Mouse (Mus musculus) lung, embryonic 14.5 days (tissue): Measurements from ENCODE around the gene Prkce. TPM values are rescaled to one million over a fixed set of nuclear protein-coding genes. Genes with fewer than 3 reads are reported as not detected.

Source experiments
- ATAC-seq: fragments of 200-750 bp; cut with Nextera tagmentation; 2 replicates; pipeline ENCODE4 v1.8.0; 2017; ENCODE audit warnings: mild to moderate bottlenecking, moderate TSS enrichment, moderate library complexity; ENCODE audit not compliant: insufficient read depth
- DNase-seq: peaks from one replicate; pipeline ENCODE4 v3.0.0-alpha.2; 2015
- H3K27ac ChIP-seq: fragments of 300-500 bp; sonication (generic); 2 replicates; pipeline ENCODE4 v1.5.1; 2014; ENCODE audit warnings: low read depth, mild to moderate bottlenecking, moderate library complexity
- H3K27me3 ChIP-seq: fragments of 300-500 bp; sonication (generic); 2 replicates; pipeline ENCODE4 v1.6.1; 2014; ENCODE audit warnings: low read length, control low read depth; ENCODE audit not compliant: insufficient read depth
- H3K36me3 ChIP-seq: fragments of 300-500 bp; sonication (generic); 2 replicates; pipeline ENCODE4 v1.6.1; 2014; ENCODE audit warnings: control low read depth; ENCODE audit not compliant: insufficient read depth
- H3K4me1 ChIP-seq: fragments of 300-500 bp; sonication (generic); 2 replicates; pipeline ENCODE4 v1.6.1; 2014; ENCODE audit warnings: antibody characterized with exemption, control low read depth; ENCODE audit not compliant: insufficient read depth
- H3K4me2 ChIP-seq: fragments of 300-500 bp; sonication (generic); 2 replicates; pipeline ENCODE4 v1.6.1; 2014; ENCODE audit warnings: mild to moderate bottlenecking
- H3K4me3 ChIP-seq: fragments of 300-500 bp; sonication (generic); 2 replicates; pipeline ENCODE4 v1.5.1; 2014; ENCODE audit warnings: low read depth, low read length
- H3K9ac ChIP-seq: fragments of 300-500 bp; sonication (generic); 2 replicates; pipeline ENCODE4 v1.6.1; 2014
- H3K9me3 ChIP-seq: fragments of 300-500 bp; sonication (generic); 2 replicates; pipeline ENCODE4 v1.6.1; 2016; ENCODE audit warnings: low read depth, low read length, control low read depth
- CTCF ChIP-seq: IDR thresholded peaks from 2 replicates; pipeline ENCODE4 v1.5.1; 2016; ENCODE audit warnings: antibody characterized with exemption, low read depth
- WGBS: fragments of 180-500 bp; shearing (Covaris S2); extraction: QIAGEN DNeasy Blood & Tissue Kit; methylation state at CpG from one replicate; pipeline ENCODE4 v1.1.7; 2014; 5-methylcytosine and 5-hydroxymethylcytosine counted together
- polyA plus RNA-seq: library from polyadenylated mRNA; unstranded; fragments of >200 nt; fragmentation: Nextera tagmentation; extraction: Ambion mirVana; gene quantifications from 2 replicates; pipeline ENCODE4 v1.2.1, GENCODE M21; 2014

Gene Prkce
- polyA plus RNA-seq, 1 experiment from 2014 or later = 10.1 TPM

GRCm38 (mm10) chr17:86324756-86325155, 157.2 kb downstream of the Prkce start:
- Histone ChIP-seq H3K9me3 (no peaks in the 10 kb centered on the region), H3K9ac (no peak overlapping the region), H3K4me3 (no peak overlapping the region), H3K4me2 (no peak overlapping the region), H3K27me3 (no peaks in the 10 kb centered on the region), H3K36me3 (no peaks in the 10 kb centered on the region), H3K4me1 (peaks cover 9% of the 10 kb centered on the region), H3K27ac (no peak overlapping the region; the same call in 1 of the 2 replicates)
- 59% methylated on average over 7 of the region's 7 CpGs for WGBS
- DNase-seq (peak; percentile 14), ATAC-seq (no peak)
- no peak for TF ChIP-seq CTCF

- Histone ChIP-seq H3K36me3 (no peaks in the 10 kb centered on the region), H3K9me3 (no peaks in the 10 kb centered on the region), H3K9ac (no peak overlapping the region), H3K27me3 (no peaks in the 10 kb centered on the region), H3K4me1 (peaks cover 14% of the 10 kb centered on the region), H3K4me2 (no peak overlapping the region), H3K4me3 (no peak overlapping the region), H3K27ac (no peak overlapping the region)
- 79% methylated on average over 10 of the region's 10 CpGs for WGBS
- no peak for TF ChIP-seq CTCF
- ATAC-seq (no peak), DNase-seq (no peak)
Measured at GRCm38 (mm10) chr17:86325317-86325716, 157.7 kb downstream of the Prkce start.

- Histone ChIP-seq H3K27ac (no peak overlapping the region), H3K4me2 (no peak overlapping the region), H3K4me1 (peaks cover 24% of the 10 kb centered on the region), H3K36me3 (no peaks in the 10 kb centered on the region), H3K9ac (no peak overlapping the region), H3K4me3 (no peak overlapping the region), H3K9me3 (no peaks in the 10 kb centered on the region), H3K27me3 (no peaks in the 10 kb centered on the region)
- WGBS = 72% methylated on average over 4 of the region's 4 CpGs
- ATAC-seq (no peak), DNase-seq (no peak)
- no peak for TF ChIP-seq CTCF
Measured at GRCm38 (mm10) chr17:86327958-86328357, 160.4 kb downstream of the Prkce start.

GRCm38 (mm10) chr17:86329273-86330075, 161.9 kb downstream of the Prkce start:
- ATAC-seq (peak; percentile 67), DNase-seq (peak; percentile 74)
- H3K4me1 ChIP-seq = peaks cover 21% of the 10 kb centered on the region
- peak overlapping the region; percentile 71 for H3K27ac ChIP-seq
- TF ChIP-seq CTCF = no peak
- no peak overlapping the region; the same call in 1 of the 2 replicates for H3K9ac ChIP-seq
- 8% methylated on average over 16 of the region's 16 CpGs for WGBS
- H3K36me3 ChIP-seq = no peaks in the 10 kb centered on the region
- peak overlapping the region; percentile 50 for H3K4me2 ChIP-seq
- H3K9me3 ChIP-seq = no peaks in the 10 kb centered on the region
- H3K27me3 ChIP-seq = no peaks in the 10 kb centered on the region
- no peak overlapping the region for H3K4me3 ChIP-seq

GRCm38 (mm10) chr17:86330076-86330955, 162.7 kb downstream of the Prkce start:
- H3K27me3 ChIP-seq = no peaks in the 10 kb centered on the region
- ATAC-seq (peak; percentile 45), DNase-seq (peak; percentile 61)
- H3K4me2 ChIP-seq = peak overlapping the region; percentile 50
- no peak overlapping the region for H3K9ac ChIP-seq
- WGBS = 34% methylated on average over 16 of the region's 16 CpGs
- no peak for TF ChIP-seq CTCF
- peak overlapping the region; percentile 71; the same call in 1 of the 2 replicates for H3K27ac ChIP-seq
- no peaks in the 10 kb centered on the region for H3K9me3 ChIP-seq
- H3K4me1 ChIP-seq = peaks cover 20% of the 10 kb centered on the region
- H3K4me3 ChIP-seq = no peak overlapping the region
- H3K36me3 ChIP-seq = no peaks in the 10 kb centered on the region

- no peak overlapping the region for H3K4me2 ChIP-seq
- no peak for TF ChIP-seq CTCF
- WGBS = 68% methylated on average over 8 of the region's 8 CpGs
- peaks cover 25% of the 10 kb centered on the region for H3K4me1 ChIP-seq
- no peak overlapping the region for H3K27ac ChIP-seq
- H3K9me3 ChIP-seq = no peaks in the 10 kb centered on the region
- H3K36me3 ChIP-seq = no peaks in the 10 kb centered on the region
- ATAC-seq = no peak
- no peak overlapping the region for H3K4me3 ChIP-seq
- 0 out of 2 replicates have a peak overlapping the region, but pooled peaks have one; percentile 13 for H3K9ac ChIP-seq
- no peaks in the 10 kb centered on the region for H3K27me3 ChIP-seq
- DNase-seq = peak; percentile 43
Measured at GRCm38 (mm10) chr17:86331835-86332234, 164.2 kb downstream of the Prkce start.

- no peak for DNase-seq
- H3K4me1 ChIP-seq = peaks cover 18% of the 10 kb centered on the region
- H3K9me3 ChIP-seq = no peaks in the 10 kb centered on the region
- H3K4me3 ChIP-seq = no peak overlapping the region
- ATAC-seq = no peak
- no peak overlapping the region for H3K4me2 ChIP-seq
- WGBS = 76% methylated on average over 4 of the region's 4 CpGs
- no peaks in the 10 kb centered on the region for H3K27me3 ChIP-seq
- H3K36me3 ChIP-seq = no peaks in the 10 kb centered on the region
- TF ChIP-seq CTCF = no peak
- no peak overlapping the region for H3K9ac ChIP-seq
- H3K27ac ChIP-seq = no peak overlapping the region
Measured at GRCm38 (mm10) chr17:86334990-86335389, 167.4 kb downstream of the Prkce start.
